Mouse (Mus musculus) adrenal gland, postnatal 0 days (tissue): Measurements from ENCODE around the gene Olfr344. TPM values are rescaled to one million over a fixed set of nuclear protein-coding genes. Genes with fewer than 3 reads are reported as not detected.

Experiments
- polyA plus RNA-seq: library from polyadenylated mRNA; unstranded; fragments of >200 nt; fragmentation: Nextera tagmentation; extraction: Ambion mirVana; gene quantifications from 2 replicates; pipeline ENCODE4 v1.2.1, GENCODE M21; 2015

Olfr344 gene
- polyA plus RNA-seq = not detected in 2 replicates

GRCm38 (mm10) chr2:36566362-36566761 is at the start of gene Olfr344:
Gene Olfr344, plus strand, starts transcription at chr2:36566662.

DNA sequence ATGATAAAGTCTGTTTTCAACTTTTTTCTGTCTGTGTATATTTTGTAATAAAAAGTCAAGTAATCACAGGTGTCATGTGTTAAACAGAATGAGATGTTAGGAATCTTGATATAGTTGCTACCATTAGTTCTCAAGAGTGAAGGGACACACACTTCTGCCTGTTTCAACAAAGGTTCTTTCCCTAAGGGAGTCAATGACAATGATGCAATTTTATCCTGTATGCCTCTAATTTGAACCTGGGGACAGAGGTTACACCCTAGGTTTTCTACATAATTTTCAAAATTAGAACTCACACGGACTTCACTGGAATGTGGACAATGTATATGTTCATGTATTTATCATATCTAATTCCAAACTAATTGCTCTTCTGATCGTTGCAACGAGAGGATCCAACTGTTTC is 41.8 kb upstream of the Olfr344 start, which contains the start of gene Olfr342:
Gene Olfr342 (plus strand): TSS at position 301 of the 400 bp plus-strand sequence.

Other genes starting within 250 kb of the Olfr344 start
- gene Olfr338, start 193.1 kb upstream of the Olfr344 start, polyA plus RNA-seq = not detected in 2 replicates
- not detected in 2 replicates for gene Olfr339, start 147.7 kb upstream of the Olfr344 start, polyA plus RNA-seq
- not detected in 2 replicates for gene Olfr340, start 114.1 kb upstream of the Olfr344 start, polyA plus RNA-seq
- gene Olfr341, start 84.2 kb upstream of the Olfr344 start, polyA plus RNA-seq = not detected in 2 replicates
- gene Olfr342, start 41.7 kb upstream of the Olfr344 start, polyA plus RNA-seq = not detected in 2 replicates
- gene Olfr345, start 73.4 kb downstream of the Olfr344 start, polyA plus RNA-seq = not detected in 2 replicates
- not detected in 2 replicates for gene Olfr346, start 119.1 kb downstream of the Olfr344 start, polyA plus RNA-seq
- gene Olfr347, start 165.2 kb downstream of the Olfr344 start, polyA plus RNA-seq = not detected in 2 replicates
- gene Olfr348, start 217.6 kb downstream of the Olfr344 start, polyA plus RNA-seq = not detected in 2 replicates
- not detected in 2 replicates for gene Olfr50, start 223.9 kb downstream of the Olfr344 start, polyA plus RNA-seq